Mouse (Mus musculus): Measurements from ENCODE around the gene Dennd4a.
"Not testable (repeated sequence)": the region's sequence is repeated elsewhere in the genome, so short reads cannot be mapped to it uniquely, and the experiment has no call there.

Gene Dennd4a

GRCm38 (mm10) chr9:64812475-64812860 is 1.3 kb downstream of the Dennd4a start:
- DNase-seq: no peak

DNA sequence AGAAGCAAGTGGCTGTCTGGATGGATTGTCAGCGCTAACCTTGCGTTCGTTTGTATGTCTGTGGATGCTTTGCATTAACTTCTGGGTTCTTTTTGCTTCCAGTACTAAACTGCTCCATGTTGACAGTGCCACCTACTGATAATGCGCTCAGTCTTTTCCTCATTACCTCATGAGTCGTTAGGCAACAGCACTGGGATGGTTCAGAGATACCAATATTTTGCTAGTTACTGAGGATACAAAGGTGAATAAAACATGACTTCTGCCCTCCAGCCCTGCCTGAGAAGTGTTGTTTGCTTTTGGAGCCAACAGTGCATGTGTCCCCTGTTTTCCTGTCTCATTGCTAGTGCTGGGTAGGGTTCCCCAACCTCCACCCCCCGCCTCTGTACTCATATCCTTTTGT is 3.1 kb downstream of the Dennd4a start:
- DNase-seq: no peak

DNA sequence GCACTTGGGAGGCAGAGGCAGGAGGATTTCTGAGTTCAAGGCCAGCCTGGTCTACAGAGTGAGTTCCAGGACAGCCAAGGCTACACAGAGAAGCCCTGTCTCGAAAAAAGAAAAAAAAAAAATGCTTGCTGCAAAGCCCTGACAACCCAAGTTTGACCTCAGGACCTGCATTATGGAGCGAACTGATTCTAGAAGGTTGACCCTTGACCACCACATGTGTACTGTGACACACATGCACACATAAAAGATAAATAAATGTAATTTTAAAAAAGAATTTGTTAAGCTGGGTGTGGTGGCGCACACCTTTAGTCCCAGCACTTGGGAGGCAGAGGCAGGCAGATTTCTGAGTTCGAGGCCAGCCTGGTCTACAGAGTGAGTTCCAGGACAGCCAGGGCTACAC is 8.5 kb downstream of the Dennd4a start:
- DNase-seq: not testable (repeated sequence)

DNA sequence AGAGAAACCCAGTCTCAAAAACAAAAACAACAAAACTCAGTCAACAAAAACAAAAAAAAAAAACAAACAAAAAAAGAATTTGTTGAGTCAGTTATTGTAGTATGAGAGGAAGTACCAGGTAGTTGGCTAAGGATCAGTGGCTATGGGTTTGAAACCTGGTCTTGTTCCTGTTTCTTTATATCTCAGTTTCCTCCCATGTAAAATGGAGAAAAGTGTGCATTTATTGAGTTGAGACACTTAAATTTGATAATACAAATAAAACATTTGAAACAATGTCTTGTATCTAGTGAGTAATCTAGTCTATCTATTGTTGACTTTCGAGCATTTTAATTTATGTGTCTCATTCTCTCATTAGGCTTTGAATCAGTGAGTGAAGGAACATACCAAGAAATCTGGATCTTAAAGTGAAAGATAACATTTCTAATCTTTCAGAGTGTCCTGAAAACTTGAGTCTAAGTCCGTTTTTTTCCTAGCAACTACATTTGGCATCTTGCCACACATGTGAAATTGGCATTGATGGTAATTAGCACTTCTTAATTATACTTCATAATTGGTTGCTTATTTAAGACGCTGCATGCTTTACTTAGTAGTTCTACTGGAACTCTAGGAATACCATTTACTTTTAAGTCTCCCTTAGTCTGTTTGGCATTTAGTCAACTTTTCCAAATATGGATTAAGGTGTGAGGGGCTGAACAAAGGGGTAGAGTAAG is 9.1 kb downstream of the Dennd4a start:
- no peak for DNase-seq

DNA sequence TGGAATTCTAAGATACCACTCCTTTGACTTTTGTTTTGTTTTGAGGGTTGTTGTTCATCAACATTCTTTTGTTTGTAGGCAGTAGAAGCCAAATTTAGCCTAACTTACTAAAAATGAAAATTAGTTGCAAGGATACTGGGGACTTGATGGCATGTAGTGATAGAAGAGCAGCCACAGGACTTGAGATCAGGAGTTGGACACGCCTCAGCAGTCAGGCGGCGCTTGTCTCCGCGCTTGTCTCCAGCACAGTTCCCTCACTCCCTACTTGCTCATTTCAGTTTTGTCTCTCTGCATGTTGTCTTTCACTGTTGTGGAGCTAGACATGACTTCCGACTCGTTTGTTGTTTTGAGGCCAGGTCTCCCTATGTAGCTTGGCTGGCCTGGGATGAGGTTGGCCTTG is 11.1 kb downstream of the Dennd4a start:
- no peak for DNase-seq

- no peak for DNase-seq
Observed at GRCm38 (mm10) chr9:64824389-64825008, 13.4 kb downstream of the Dennd4a start.

GRCm38 (mm10) chr9:64830092-64830618 is 19.0 kb downstream of the Dennd4a start:
- DNase-seq: no peak

DNA sequence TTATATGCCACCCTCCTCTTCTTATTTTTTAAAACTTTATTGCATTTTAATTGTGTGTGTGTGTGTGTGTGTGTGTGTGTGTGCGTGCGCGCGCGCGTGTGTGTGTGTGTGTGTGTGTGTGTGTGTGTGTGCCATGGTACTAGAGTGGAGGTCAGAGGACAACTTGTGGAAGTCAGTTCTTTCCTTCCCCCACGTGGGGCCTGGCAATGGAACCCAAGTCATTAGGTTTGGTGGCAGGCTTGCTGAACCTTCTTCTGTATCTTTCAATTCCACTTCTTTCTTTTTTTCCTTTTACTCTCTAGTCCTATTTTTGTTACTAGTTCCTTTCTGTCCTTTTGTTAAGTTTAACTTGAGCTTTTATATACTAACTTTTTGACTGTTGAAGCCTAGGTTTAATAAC is 19.5 kb downstream of the Dennd4a start:
- DNase-seq: no peak

- DNase-seq: no peak
Observed at GRCm38 (mm10) chr9:64831760-64832159, 20.6 kb downstream of the Dennd4a start.

- DNase-seq: no peak
Observed at GRCm38 (mm10) chr9:64834418-64834817, 23.3 kb downstream of the Dennd4a start.

GRCm38 (mm10) chr9:64845355-64845754 is 34.2 kb downstream of the Dennd4a start:
- no peak for DNase-seq

GRCm38 (mm10) chr9:64849548-64849947 is 38.4 kb downstream of the Dennd4a start:
- DNase-seq: no peak

GRCm38 (mm10) chr9:64860083-64860482 is 48.9 kb downstream of the Dennd4a start:
- no peak for DNase-seq

DNA sequence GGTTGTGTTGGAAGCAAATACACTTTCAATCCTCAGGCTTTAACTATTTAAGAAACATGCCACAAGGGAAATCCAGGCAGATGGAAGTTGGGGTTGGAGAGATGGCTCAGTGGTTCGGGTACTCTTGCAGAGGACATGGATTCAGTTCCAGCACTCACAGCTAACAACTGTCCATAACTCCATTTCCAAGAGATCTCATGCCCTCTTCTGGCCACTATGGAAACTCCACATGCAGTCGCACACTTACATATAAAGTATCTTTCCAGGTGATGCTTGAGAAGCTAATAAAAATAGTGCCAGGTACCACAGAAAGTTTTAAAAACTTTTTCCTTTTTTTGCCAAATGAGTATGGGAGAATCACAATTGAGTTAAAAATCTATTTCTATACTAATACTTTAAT is 51.5 kb downstream of the Dennd4a start:
- peak in 1 of 2 experiments; percentile 2 for DNase-seq

DNA sequence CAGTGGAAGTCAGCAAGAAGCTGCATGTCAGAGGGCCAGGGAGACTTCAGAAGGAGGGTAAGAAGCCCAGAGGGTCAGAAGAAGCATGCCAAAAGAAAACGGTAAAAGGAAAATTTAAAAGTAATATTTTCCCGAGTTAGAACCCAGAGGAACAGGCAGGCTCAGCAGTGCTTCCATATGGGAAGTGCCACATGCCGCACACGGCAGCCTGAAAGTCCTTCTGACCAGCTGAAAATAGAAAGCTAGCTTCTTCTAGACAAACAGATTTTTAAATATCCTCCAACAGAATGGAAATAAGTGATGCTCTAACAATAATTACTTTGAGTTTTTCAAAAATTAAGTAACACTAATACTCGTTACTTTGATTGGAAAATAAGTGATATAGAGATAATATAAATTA is 74.9 kb downstream of the Dennd4a start:
- no peak for DNase-seq

DNA sequence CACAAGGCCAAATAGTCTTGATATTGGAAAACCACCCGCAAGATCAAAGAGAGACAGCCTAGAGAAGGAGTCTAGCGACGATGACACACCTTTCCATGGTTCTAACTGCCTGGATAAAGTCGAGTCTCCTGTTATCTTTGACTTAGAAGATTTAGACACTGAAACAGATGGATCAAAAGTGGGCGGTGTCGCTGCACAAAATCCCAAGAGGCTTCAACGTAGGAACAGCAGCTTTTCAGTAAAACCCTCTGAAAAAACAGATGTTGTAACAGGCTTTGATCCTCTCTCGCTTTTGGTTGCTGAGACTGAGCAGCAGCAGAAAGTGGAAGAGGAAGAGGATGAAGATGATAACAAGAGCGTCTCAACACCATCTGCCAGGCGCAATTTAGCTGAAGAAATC is 85.5 kb downstream of the Dennd4a start:
- no peak for DNase-seq

DNA sequence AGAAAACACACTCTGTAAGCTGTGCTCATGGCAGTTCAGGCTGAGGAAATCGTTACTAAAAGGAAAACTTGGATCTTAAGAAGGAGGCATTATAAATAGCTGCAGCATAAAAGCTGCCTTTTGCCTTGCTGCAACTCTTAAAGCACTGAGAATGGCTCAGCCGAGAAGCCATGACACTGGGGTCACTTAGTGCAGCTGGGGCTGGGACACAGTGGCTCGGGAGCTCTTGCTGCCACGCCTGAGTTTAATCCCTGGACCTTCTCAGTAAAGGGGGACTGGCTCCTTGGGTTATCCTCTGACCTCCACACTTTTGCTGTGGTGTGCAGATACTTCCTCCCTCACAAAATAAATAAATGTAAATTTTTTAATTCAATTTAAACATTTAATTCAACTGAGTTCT is 91.7 kb downstream of the Dennd4a start:
- no peak for DNase-seq

- peak; percentile 77 to 90 for DNase-seq
Observed at GRCm38 (mm10) chr9:64903386-64903785, 92.2 kb downstream of the Dennd4a start.

DNA sequence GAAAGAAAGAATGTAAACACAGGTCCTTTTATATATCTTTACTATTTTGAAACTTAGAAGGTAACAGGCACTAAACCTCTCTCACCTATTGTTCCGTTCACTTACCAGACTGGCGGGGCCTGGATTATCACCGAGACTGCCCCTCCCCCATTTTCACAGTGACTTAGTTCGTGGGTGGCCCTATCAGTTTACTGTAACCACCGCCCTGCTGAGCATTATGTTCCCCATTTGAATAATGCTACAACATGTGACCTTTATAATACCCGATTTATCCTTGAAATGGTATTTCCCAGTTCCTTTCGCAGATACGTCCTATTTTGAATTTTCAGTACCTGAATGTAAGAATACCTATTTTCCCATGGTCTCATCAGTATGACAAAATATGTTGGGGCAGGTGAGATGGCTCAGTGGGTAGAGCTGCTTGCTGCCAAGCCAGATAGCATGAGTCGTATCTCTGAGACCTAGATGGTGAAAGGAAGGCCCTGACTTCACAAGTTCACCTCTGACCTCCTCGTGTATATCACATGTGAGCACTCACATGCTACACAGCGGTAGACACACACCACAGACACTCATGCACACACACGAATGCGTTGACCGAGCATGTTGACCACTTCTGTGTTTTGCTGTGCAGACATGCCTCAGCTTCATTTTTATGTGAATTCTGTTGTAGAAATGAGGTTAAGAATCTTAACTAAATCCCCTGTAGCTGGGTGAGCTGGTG is 93.9 kb downstream of the Dennd4a start:
- no peak for DNase-seq

- DNase-seq: no peak
Observed at GRCm38 (mm10) chr9:64907441-64907840, 96.3 kb downstream of the Dennd4a start.

- DNase-seq: no peak
Observed at GRCm38 (mm10) chr9:64913406-64913805, 102.3 kb downstream of the Dennd4a start.

- no peak for DNase-seq
Observed at GRCm38 (mm10) chr9:64913973-64914372, 102.8 kb downstream of the Dennd4a start.

- DNase-seq: no peak
Observed at GRCm38 (mm10) chr9:64914629-64915028, 103.5 kb downstream of the Dennd4a start.

GRCm38 (mm10) chr9:64918560-64918959 is 107.4 kb downstream of the Dennd4a start:
- no peak for DNase-seq

Data from kidney, postnatal 36 days (tissue).